Mouse (Mus musculus): ENCODE measurements around the gene Fam207a.
A peak's percentile ranks its signal among the peaks of the same experiment; 100 is the strongest.

Gene Fam207a

DNA sequence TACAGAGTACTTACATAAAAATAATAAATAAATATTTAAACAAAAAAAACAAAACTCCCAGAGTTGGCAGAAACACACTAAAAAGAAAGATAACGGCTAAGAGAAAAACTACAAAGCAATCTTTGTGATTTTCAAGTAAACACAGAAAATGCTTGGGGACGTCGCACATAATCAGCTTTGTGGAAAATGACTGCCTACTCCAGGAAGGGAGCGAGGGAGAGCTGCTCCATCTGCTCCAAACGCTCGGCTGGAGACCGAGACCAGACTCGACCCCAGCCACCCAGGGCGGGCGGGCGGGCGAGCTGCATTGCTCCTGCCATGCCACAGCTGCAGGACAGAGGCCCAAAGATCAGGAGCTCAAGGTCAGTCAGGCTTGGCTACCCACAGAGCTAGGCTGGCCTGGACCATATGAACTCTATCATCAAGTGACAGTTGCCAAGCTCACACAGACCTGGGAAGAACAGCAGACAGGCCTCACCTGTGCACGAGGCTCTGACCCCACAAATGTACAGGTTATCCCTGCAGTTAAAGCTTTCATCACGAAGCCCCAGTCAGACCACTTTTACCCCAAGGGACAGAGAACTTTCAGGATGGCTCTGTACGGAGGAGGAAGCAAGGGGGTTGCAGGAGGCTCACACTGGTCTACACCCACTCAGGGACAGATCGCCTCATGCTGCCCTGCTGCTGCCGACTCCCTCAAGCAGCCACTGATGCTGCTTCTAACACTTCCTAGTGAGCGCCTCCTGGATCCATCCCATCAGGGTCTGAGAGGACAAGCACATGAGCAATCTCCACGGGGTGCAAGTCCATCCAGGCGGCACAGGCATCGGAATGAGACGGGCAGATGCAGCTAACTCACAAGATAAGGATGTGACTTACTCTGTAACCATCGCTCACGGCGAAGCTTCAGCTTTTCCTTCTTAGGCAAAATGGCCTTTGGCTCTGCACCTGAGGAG, 12.3 kb downstream of the Fam207a start:
- no peak for DNase-seq (ENCODE audit: low spot score in 2 of 2)

DNA sequence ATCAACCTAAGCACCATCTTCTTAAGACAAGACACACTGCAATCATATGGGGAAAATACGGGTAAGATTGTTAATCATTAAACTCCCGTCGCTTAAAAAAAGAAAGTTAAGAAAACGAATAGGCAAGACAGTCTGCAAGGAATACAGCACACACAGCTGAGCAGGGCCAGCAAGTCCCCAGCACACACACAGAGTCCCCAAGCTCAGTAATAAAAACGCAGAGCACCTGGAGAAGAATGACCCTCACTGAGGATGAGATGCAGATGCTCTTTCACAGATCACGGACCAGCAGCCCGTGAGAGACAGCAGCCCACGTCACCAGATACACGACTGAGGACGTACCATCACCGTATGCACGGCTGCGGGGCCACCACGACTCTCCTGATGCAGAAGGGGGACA, 14.9 kb downstream of the Fam207a start:
- DNase-seq (ENCODE audit: low spot score in 2 of 2) = no peak

DNA sequence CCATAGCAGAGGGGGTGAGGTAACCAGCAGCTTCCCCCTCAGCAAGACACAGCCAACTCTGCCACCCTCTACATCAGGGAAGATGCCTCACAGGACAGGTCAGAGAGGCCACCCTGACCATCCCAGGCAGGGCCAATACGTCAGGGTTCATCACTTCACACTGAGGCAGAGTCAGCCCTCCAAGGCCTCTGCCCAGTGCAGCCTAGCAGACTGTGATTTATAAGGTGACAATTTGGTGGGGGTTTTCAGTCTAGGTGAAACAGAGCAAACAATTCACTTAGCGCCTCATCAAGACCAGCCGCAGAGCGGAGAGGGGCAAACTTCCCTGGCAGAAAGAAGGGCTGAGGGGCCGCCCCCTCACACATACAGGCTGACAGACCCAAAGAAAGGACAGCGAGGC, 17.3 kb downstream of the Fam207a start:
- no peak for DNase-seq (ENCODE audit: low spot score in 2 of 2)

DNA sequence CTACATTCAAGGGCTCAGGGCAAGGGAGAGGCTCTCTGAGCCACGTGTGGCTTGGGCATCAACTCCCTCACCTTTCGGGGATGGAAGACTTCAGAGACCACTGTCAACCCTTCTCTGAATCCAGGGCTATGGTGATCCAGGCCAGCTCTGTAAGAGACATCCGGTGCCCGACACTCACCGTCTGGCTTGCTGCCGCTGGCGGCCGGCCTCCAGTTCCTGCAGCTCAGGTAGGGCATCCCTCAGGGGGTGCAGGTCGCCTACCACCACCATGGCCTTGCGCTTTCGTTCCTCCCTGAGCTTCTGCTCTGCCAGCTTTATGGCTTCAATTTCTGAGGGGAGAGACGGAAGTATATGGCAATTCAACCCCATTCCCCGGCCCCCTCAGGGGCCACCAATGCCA, 18.4 kb downstream of the Fam207a start:
- DNase-seq (ENCODE audit: low spot score in 2 of 2) = no peak

DNA sequence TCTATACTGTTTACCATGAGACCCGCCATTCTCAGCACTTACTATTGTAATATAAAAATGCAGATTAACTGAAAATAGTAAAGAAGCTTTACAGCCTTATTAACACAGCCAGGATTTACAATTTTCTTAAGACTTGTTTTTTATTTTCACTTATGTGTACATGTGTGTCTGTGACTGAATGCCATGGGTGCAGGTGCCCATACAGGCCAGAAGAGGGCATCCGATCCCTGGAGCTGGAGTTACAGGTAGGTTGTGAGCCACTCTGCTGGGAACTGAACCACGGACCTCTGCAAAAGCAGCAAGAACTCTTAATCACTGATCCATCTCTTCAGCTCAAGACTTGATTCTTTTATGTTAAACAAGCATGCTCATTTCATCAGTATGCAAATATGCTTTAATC, 22.7 kb downstream of the Fam207a start:
- DNase-seq (ENCODE audit: low spot score in 2 of 2) = no peak

DNA sequence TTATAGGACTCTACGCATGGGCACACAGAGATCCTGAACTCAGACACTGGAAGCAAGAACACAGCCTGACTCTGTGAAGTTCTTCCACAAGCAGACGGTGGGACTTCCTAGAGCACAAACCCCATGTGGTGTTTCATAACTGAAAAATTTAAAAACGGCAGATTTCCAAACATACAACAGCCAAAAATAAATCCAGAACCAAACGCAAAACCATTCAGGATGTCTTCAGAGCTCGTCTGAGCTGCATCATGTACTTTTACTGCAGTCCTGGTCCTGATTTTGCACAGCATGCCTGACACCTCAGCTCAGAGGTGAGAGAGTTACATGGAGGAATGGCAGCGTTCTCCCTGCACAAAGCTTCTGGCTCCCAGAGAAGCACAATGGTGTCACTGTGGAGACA, 24.0 kb downstream of the Fam207a start:
- DNase-seq (ENCODE audit: low spot score in 2 of 2) = no peak

DNA sequence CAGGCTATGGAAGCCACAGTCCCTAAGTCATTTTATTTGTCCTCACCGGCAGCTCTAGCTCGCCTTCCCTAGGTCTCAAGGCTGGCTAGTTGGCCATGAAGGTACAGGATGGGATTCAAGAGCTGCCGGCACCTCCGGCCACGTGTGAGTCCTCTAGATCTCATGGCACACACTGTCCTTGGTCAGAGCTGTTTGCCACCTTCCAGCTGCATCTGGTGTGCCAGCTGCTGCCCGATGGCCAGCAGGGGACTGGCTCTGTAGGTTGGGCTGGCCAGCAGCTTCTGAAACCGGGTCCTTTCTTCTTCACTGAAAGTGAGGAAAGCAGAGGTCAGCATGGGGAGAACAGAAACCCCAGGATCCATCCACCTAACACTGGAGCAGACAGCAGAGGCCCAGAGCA, 27.4 kb downstream of the Fam207a start:
- DNase-seq (ENCODE audit: low spot score in 2 of 2) = no peak

DNA sequence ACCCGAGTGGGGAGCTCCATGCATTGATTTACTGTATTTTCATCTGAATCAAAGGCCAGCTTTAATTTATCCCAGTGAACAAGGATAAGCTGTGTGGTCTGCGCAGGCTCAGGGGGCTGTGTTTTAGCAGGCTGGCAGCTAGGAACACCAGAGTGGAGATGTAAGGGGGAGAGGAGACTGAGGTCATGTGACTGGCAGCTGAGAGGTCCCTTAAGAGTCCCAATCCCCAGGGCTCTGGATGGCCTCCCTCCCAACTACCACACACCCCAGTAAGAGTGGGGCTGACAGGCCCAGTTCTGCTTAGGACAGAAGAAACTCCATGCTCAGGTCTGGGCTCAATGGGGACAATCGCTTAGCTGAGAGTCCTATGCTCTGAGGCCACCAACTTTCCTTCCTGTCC, 29.8 kb downstream of the Fam207a start:
- DNase-seq (ENCODE audit: low spot score in 2 of 2) = no peak

DNA sequence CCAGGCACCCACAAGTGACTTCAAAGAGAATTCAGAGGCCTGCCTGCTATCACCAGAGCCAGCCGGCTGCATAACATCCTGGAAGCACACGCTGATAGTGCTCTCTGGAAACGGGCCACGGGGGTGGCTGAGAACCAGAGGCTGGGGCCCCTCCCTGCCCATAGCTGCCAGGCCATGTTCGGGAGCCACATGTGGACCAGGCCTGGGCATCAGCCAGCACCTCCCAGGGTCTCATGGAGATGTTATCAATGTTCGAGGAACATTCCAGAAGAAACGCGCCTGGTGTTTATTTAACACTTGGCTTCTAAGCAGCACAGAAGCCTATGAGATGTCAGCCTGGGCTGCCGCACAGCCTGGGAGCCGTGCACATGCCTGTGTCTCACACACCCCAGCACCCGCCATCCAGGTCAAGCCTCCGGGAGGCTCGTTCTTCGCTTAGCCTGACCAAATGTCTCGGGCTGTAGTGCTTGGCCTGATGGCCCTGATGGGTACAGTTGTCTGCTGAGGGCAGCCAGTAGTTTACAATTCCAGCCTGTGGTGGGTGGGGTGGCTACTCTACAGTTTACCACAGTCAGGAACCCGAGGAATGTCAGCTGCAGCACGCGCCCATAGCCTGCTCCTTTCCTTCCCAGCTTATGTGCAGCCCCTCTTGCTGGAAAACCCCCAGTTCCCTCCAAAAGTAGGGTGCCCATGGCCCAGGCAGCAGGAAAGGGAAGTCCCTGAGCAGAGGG, 31.2 kb downstream of the Fam207a start:
- peak; percentile 45 to 59 for DNase-seq (ENCODE audit: low spot score in 2 of 2)

DNA sequence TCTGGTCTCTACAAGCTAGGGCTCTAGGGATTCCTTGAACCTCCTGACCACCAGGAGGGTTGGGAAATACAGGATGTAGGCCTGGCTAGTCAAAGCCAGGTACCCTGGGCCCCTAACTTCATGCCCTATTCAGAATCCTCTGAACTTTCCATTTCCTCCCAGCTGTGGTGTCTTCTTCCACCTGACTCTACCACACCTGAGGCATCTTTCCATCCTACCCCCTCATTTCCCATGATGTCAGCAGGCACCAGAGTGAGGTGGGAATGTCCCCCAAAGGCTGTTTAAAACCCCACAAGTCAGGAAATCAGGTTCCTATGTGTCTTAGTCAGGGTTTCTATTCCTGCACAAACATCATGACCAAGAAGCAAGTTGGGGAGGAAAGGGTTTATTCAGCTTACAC, 33.8 kb downstream of the Fam207a start:
- no peak for DNase-seq (ENCODE audit: low spot score in 2 of 2)

DNA sequence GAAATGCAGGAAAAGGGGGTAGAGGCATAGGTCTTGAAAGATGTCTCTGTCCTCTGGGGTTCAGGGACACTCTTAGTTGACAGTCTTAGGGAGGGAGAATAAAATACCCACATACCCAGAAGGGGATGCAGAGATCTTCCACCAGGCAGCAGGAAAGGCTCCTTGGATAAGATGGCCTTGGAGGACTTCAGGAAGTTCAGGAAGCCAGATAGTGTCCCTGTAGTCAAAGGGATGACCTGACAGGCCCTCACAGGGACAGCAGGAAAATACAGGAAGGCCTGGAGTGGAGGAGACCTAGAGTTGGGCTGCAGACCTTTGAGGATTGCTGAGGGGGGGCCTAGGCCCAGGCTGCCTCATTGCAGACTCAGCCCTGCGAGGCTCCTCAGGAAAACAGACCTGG, 35.6 kb downstream of the Fam207a start:
- no peak for DNase-seq (ENCODE audit: low spot score in 2 of 2)

DNA sequence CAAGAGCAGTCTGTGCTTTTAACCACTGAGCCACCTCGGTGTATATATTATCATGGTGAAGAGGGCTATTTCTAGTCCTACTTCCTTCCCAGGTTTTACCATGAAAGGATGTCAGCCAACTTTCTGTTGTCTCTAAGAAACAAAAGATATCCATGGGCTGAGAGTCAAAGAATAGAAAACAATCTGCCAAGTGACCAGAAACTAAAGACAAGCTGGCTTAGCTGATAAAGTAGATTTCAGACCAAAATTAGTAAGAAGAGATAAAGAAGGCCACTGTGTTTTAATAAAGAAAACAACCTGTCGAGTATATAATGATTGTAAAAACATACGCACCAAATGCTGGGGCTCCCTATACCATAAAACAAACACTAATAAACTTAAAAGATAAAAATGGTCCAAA, 38.7 kb downstream of the Fam207a start:
- no peak for DNase-seq (ENCODE audit: low spot score in 2 of 2)

DNA sequence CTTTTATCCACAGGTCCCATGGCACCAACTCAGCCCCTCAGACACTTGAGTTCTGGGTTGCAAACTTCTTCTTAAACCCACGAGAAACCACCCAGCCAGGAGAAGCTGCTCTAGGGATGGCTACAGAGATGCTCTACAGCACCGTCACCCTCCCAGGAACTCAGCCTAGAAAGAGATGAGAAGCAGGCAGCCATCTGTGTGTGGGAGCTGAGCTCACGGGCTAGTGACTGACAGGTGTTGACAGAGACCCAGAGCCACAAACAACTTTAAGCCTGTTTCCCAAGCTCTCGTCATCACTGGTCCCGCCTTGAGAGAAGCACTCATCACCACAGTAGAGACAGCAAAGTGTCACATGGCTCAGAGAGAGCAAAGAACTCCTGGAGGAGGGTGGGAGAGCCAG, 43.4 kb downstream of the Fam207a start:
- DNase-seq (ENCODE audit: low spot score in 2 of 2) = no peak

DNA sequence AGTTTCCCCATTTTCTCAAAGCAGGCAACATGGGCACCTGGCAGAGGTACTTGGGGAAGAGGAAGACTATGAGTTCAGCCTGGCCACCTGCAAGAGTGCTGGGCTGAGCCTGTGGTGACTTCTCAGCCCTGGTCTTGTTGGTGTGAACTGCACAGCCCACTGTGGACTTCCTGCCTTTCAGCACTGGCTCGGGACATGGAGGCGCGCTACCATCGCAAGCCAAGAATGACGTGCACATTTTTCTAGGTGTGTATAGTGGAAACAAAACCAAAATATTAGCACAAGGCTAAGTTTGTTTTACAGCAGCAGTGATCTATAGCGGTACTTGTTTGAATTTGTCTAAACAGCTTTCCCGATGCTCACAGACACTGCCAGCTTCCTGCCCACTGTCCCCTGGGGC, 44.1 kb downstream of the Fam207a start:
- DNase-seq (ENCODE audit: low spot score in 2 of 2) = no peak

DNA sequence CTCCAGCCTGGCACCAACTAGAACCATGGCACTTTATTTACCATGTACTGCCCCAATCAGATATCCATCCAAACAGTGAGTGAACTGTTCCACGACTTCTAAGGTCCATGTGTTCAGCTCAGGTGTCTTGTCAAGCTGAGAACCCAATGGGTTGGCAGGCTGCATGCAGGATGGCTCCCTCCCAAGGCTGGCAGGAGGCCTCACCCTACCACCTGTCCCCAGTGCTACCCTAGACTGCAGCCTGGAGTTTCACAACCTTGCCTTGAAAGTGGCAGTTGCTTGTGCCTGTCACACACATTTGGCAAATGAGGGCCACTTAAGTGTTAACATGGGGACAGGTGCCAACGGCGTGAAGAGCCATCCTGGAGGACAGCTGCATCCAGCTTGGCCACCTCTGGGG, 44.8 kb downstream of the Fam207a start:
- no peak for DNase-seq (ENCODE audit: low spot score in 2 of 2)

DNA sequence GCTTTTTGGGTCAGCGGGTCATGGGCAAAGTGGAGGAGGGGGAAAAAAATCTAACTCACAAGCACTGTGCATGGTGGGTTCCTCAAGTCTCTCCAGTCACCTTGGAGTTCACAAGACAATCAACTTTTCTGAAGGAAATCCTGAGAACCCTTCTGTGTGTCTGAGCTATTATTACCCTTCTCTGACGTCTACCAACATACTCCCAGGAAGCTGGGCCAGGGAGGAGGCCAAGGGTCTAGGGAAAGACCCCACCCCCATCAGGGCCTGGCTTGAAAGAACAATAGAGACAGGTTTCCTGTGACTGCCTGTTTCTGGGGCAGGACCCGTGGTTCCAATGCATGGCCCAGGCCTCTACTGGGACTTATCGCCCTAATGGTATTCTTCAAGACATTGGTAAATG, 46.9 kb downstream of the Fam207a start:
- DNase-seq (ENCODE audit: low spot score in 2 of 2) = no peak

DNA sequence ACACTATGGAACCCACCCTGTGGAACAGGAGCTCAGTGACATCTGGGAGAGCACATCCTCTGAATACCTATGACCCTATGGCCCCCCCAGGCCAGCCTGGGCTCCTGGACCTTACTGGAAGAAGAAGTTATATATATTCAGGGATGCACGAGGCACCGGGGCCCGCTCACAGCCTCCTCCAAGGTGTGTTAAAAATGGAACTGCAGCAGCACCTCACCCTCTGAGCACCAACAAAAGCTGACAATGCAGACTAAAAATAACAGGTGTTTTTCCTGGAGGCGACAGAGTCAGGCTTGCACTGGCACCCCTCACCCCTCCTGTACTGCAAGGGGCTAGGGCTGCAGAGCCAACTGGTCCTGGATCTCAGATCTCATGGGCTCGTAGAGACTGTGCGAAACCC, 48.2 kb downstream of the Fam207a start:
- no peak for DNase-seq (ENCODE audit: low spot score in 2 of 2)

DNA sequence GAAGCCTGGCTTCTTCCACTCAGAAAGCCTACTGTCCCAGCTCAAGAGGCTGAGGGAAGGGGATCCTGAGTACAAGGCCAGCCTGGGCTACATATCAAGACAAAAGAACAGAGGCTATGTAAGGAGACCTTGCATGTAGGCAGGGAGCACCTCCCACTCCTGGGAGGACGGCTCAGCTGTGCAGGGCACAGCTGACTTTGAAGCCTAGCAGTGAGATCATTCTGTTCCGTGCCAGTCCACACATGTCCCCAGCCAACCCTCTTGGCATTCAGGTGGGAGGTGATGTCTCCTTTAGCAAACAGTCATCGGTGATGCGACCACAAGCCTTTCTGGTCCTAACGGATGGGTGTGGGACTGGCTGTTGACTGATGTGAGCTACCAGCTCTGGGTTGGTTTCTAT, 49.7 kb downstream of the Fam207a start:
- DNase-seq (ENCODE audit: low spot score in 2 of 2) = no peak

DNA sequence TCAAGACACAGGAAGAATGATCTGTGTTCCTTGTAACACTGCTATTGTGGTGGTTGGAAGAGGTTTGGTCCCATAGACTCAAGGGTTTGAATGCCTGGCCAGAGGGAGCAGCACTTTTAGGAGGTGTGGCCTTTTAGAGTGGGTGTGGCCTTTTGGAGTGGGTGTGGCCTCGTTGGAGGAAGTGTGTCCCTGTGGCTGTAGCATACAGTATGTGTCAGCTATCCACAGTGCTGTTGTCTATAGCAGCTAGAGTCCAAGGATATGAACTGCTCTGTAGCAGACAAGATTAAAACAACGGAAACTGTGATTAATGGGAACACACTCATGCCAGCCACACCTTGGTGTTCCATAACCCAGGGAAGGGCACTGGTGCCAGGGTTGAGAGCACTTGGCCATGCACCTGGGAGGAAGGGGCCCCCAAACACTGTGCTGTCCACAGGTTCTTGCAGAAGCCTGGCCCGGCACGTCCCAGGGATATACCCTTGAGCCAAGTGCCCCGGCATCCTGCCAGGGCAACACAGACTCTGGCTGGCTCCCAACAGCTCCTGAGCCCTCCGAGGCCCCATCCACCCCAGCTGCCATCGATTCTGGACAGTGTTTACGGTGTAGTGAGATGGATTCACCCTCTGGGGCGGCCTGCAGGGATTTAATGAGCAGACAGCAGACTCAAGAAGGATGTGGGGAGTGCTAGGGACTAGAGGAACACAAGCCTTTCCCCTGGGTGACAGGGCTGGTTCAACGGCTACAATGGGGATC, 51.2 kb downstream of the Fam207a start:
- DNase-seq (ENCODE audit: low spot score in 2 of 2) = peak in 1 of 2 experiments; percentile 50

DNA sequence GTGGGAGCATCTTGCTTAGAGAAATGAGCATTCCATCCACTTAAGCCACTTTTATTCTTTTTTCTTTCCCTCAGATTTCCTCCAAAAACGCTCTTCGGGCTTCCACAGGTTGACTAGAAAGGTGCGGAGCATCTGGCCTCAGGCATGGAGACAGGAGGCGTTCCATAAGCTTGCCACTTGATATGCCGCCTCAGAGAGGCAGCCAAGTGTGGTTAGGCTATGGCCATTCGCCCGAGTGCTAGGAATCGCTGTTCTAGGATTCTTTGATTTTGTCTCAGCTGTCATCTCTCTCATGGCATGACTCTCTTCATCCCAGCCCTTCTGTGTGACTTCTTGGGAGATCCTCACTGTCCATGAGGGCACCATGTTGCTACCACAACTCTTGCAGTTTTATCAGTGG, 54.4 kb downstream of the Fam207a start:
- DNase-seq (ENCODE audit: low spot score in 2 of 2) = no peak

DNA sequence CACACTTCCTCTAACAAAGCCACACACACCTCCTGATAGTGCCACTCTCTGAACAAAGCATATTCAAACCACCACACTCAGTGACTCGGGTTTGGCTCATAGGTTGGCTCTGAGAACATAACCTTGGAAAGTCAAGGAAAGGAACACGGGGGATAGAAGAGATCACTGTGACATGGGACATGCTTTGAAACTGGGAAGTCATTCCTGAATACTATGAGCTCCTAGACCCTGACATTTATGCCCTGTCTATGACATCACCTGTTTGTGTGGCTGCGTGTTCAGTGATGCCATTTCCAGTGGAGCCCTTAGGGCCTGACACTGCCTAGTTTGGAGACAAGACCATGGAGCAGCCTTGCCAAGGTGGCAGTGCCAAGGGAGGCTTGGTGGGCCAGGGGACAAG, 57.9 kb downstream of the Fam207a start:
- no peak for DNase-seq (ENCODE audit: low spot score in 2 of 2)

DNA sequence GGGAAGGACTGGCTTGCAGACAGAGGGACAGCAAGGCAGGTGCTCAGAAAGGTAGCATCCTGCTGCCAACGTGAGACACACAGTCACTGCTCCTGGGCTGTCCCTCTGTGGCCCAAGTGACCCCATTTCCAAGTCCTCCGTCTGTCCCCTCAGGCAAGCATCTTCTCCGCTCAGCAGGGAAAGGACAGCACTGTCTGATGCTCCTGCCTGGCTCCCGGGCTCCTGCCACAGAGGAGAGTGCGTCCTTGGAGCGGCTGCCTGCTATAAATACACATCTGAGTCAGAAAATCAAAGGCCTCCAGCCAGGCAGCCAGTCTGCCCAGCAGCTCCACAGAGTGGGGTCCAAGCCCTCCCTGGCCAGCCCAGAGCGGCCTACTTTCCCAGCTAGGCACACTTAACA, 59.1 kb downstream of the Fam207a start:
- DNase-seq (ENCODE audit: low spot score in 2 of 2) = no peak

Data from urinary bladder, postnatal 36 days (tissue).